ENCODE assay signal across 8 mouse cellular contexts in the genomic region with DNA sequence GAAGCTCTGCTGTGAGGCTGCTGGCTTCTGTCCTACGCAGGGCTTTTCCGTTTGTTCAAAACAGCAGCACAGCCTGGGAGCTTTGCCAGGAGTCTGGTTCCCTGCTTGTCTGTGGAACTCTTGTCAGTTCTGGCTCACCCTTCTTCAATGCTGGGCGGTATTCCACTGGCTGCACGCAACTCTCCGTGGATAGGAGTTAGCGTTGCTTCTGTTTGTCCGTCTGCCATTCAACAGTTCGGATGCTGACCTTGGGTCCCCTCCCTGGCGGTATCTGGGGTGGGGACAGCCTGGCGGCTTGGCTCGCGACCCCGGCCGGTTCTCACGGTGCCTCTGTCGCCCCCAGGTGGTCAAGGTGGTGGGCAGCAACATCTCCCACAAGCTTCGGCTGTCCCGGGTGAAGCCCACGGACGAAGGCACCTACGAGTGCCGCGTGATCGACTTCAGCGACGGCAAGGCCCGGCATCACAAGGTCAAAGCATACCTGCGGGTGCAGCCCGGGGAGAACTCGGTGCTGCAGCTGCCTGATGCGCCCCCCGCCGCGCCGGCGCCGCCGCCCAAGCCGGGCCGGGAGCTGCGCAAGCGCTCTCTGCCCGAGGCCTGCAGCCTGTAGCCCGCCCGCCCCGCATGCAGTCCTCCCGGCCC. TPM values are rescaled to one million over a fixed set of nuclear protein-coding genes. Genes with fewer than 3 reads are reported as not detected.
DNase-seq lines count a peak whose midpoint lies in the region; ATAC-seq and TF ChIP-seq lines count a peak whose summit lies in the region.

No protein-coding gene starts in this region.

- WGBS in spleen, adult 2 months = 2% methylated on average over 47 of the region's 47 CpGs
- 0% methylated on average over 24 of the region's 47 CpGs for WGBS in embryonic facial prominence, embryonic 14.5 days
- WGBS in heart, embryonic 10.5 days = under 1% methylated on average over 47 of the region's 47 CpGs
- WGBS in kidney, embryonic 14.5 days = under 1% methylated on average over 44 of the region's 47 CpGs
- 1% methylated on average over 31 of the region's 47 CpGs for WGBS in limb, embryonic 14.5 days
- under 1% methylated on average over 44 of the region's 47 CpGs for WGBS in midbrain, embryonic 16.5 days
- WGBS in stomach, embryonic 16.5 days = under 1% methylated on average over 47 of the region's 47 CpGs

- peak overlapping the region; percentile 94 for H3K4me2 ChIP-seq in embryonic facial prominence, embryonic 14.5 days (ENCODE audit: low read depth, low read length)
- H3K4me2 ChIP-seq in kidney, embryonic 14.5 days (replicated peaks; ENCODE audit: low read depth, low read length) = peak overlapping the region; percentile 95
- H3K4me2 ChIP-seq in limb, embryonic 14.5 days (replicated peaks; ENCODE audit: low read depth, low read length, severe bottlenecking) = peak overlapping the region; percentile 95
- H3K4me2 ChIP-seq in midbrain, embryonic 16.5 days (ENCODE audit: low read length) = peak overlapping the region; percentile 67
- peak overlapping the region; percentile 97 for H3K4me2 ChIP-seq in stomach, embryonic 16.5 days (ENCODE audit: low read depth, low read length)

- peak overlapping the region; percentile 21; the same call in 1 of the 2 replicates for H3K4me3 ChIP-seq in spleen, adult 2 months (ENCODE audit: extremely low read depth, insufficient read depth, insufficient read length)
- peak overlapping the region; percentile 54 for H3K4me3 ChIP-seq in embryonic facial prominence, embryonic 14.5 days (ENCODE audit: low read depth, low read length)
- H3K4me3 ChIP-seq in heart, embryonic 10.5 days = peak overlapping the region; percentile 66
- peak overlapping the region; percentile 47 for H3K4me3 ChIP-seq in kidney, embryonic 14.5 days (ENCODE audit: low read length)
- peak overlapping the region; percentile 54 for H3K4me3 ChIP-seq in limb, embryonic 14.5 days (replicated peaks; ENCODE audit: low read length)
- peak overlapping the region; percentile 39 for H3K4me3 ChIP-seq in midbrain, embryonic 16.5 days (ENCODE audit: low read depth, low read length)
- H3K4me3 ChIP-seq in stomach, embryonic 16.5 days (replicated peaks; ENCODE audit: low read length) = peak overlapping the region; percentile 56

- peak; percentile 78 for ATAC-seq in embryonic facial prominence, embryonic 14.5 days (ENCODE audit: low read depth)
- peak; percentile 74 for ATAC-seq in kidney, embryonic 14.5 days (ENCODE audit: low FRiP score, low TSS enrichment)
- peak; percentile 82 for ATAC-seq in limb, embryonic 14.5 days (ENCODE audit: low FRiP score, low read depth)
- peak; percentile 74 for ATAC-seq in midbrain, embryonic 16.5 days
- ATAC-seq in stomach, embryonic 16.5 days (ENCODE audit: insufficient read depth, low FRiP score) = peak; percentile 55; the same call in 1 of the 2 replicates

- H3K36me3 ChIP-seq in spleen, adult 2 months (ENCODE audit: control insufficient read depth, insufficient read depth, low read length) = no peaks in the 10 kb centered on the region
- no peaks in the 10 kb centered on the region for H3K36me3 ChIP-seq in embryonic facial prominence, embryonic 14.5 days (ENCODE audit: control insufficient read depth, insufficient read depth, low read length)
- H3K36me3 ChIP-seq in heart, embryonic 10.5 days = no peaks in the 10 kb centered on the region
- no peaks in the 10 kb centered on the region for H3K36me3 ChIP-seq in kidney, embryonic 14.5 days (ENCODE audit: control insufficient read depth, insufficient read depth, low read length)
- H3K36me3 ChIP-seq in limb, embryonic 14.5 days (ENCODE audit: control insufficient read depth, insufficient read depth, low read length) = no peaks in the 10 kb centered on the region
- H3K36me3 ChIP-seq in midbrain, embryonic 16.5 days (ENCODE audit: control insufficient read depth, insufficient read depth, low read length) = 0 out of 2 replicates have a peak, but pooled peaks cover 2% of the 10 kb centered on the region
- H3K36me3 ChIP-seq in stomach, embryonic 16.5 days (ENCODE audit: control insufficient read depth, insufficient read depth, low read length) = no peaks in the 10 kb centered on the region

- H3K4me1 ChIP-seq in spleen, adult 2 months (ENCODE audit: control insufficient read depth, insufficient read depth, insufficient read length) = peaks cover 5% of the 10 kb centered on the region; the same call in 1 of the 2 replicates
- H3K4me1 ChIP-seq in embryonic facial prominence, embryonic 14.5 days (ENCODE audit: control insufficient read depth, insufficient read depth, low read length) = peaks cover 4% of the 10 kb centered on the region
- H3K4me1 ChIP-seq in heart, embryonic 10.5 days = peaks cover 32% of the 10 kb centered on the region
- peaks cover 17% of the 10 kb centered on the region; the same call in 1 of the 2 replicates for H3K4me1 ChIP-seq in kidney, embryonic 14.5 days (ENCODE audit: control insufficient read depth, insufficient read depth, low read length)
- H3K4me1 ChIP-seq in limb, embryonic 14.5 days (ENCODE audit: control insufficient read depth, insufficient read depth, low read length) = peaks cover 11% of the 10 kb centered on the region
- peaks cover 20% of the 10 kb centered on the region for H3K4me1 ChIP-seq in midbrain, embryonic 16.5 days (ENCODE audit: control insufficient read depth, insufficient read depth, low read length)
- H3K4me1 ChIP-seq in stomach, embryonic 16.5 days (ENCODE audit: control insufficient read depth, insufficient read depth, low read length) = peaks cover 13% of the 10 kb centered on the region

- no peaks in the 10 kb centered on the region for H3K9me3 ChIP-seq in embryonic facial prominence, embryonic 14.5 days (ENCODE audit: control insufficient read depth, low read length)
- no peaks in the 10 kb centered on the region for H3K9me3 ChIP-seq in heart, embryonic 10.5 days
- no peaks in the 10 kb centered on the region for H3K9me3 ChIP-seq in kidney, embryonic 14.5 days (ENCODE audit: control insufficient read depth, low read length)
- no peaks in the 10 kb centered on the region for H3K9me3 ChIP-seq in limb, embryonic 14.5 days (ENCODE audit: control insufficient read depth, low read length)
- H3K9me3 ChIP-seq in midbrain, embryonic 16.5 days (replicated peaks; ENCODE audit: control insufficient read depth, low read length, poor library complexity, severe bottlenecking) = no peaks in the 10 kb centered on the region
- H3K9me3 ChIP-seq in stomach, embryonic 16.5 days (replicated peaks; ENCODE audit: control insufficient read depth, low read length) = no peaks in the 10 kb centered on the region

- peak in 1 of 2 experiments; percentile 17 for DNase-seq in spleen, adult 2 months (ENCODE audit: low read depth in 1 of 2, low spot score in 2 of 2)
- DNase-seq in spleen, adult 12 weeks (ENCODE audit: low spot score) = no peak
- DNase-seq in embryonic facial prominence, embryonic 14.5 days (ENCODE audit: low spot score) = peak; percentile 96
- peak; percentile 83 for DNase-seq in heart, embryonic 10.5 days (ENCODE audit: low spot score)
- peak; percentile 93 for DNase-seq in limb, embryonic 14.5 days (ENCODE audit: low spot score)

- TF ChIP-seq POLR2A in spleen, adult 2 months (IDR thresholded peaks at IDR 0.05; ENCODE audit: low read depth, low read length) = no peak
- TF ChIP-seq POLR2A in limb, embryonic 14.5 days (IDR thresholded peaks at IDR 0.05; ENCODE audit: borderline replicate concordance, extremely low read depth, insufficient read depth, insufficient read length) = 0 out of 2 replicates have a peak, but pooled peaks have one; percentile 7

- 0 out of 2 replicates have a peak, but pooled peaks have one; percentile 31 for TF ChIP-seq CTCF in spleen, adult 2 months (IDR thresholded peaks at IDR 0.05; ENCODE audit: extremely low read depth, insufficient read depth, insufficient read length, insufficient replicate concordance)

- H3K27me3 ChIP-seq in spleen, adult 2 months (ENCODE audit: control insufficient read depth, insufficient read depth, low read length) = peaks cover 17% of the 10 kb centered on the region
- H3K27me3 ChIP-seq in embryonic facial prominence, embryonic 14.5 days (replicated peaks; ENCODE audit: control insufficient read depth, insufficient read depth, low read length) = peaks cover 34% of the 10 kb centered on the region
- H3K27me3 ChIP-seq in heart, embryonic 10.5 days (ENCODE audit: insufficient read depth, poor library complexity, severe bottlenecking) = peaks cover 51% of the 10 kb centered on the region
- peaks cover 24% of the 10 kb centered on the region for H3K27me3 ChIP-seq in kidney, embryonic 14.5 days (ENCODE audit: control insufficient read depth, insufficient read depth, low read length)
- H3K27me3 ChIP-seq in limb, embryonic 14.5 days (ENCODE audit: control insufficient read depth, insufficient read depth, low read length) = peaks cover 18% of the 10 kb centered on the region
- H3K27me3 ChIP-seq in midbrain, embryonic 16.5 days (ENCODE audit: control insufficient read depth, insufficient read depth, low read depth, low read length) = no peaks in the 10 kb centered on the region
- peaks cover 20% of the 10 kb centered on the region for H3K27me3 ChIP-seq in stomach, embryonic 16.5 days (ENCODE audit: control insufficient read depth, insufficient read depth, low read length)

- H3K27ac ChIP-seq in spleen, adult 2 months (ENCODE audit: insufficient read depth, low read length) = no peak overlapping the region
- peak overlapping the region; percentile 39; the same call in 1 of the 2 replicates for H3K27ac ChIP-seq in embryonic facial prominence, embryonic 14.5 days (replicated peaks; ENCODE audit: low read depth, low read length)
- H3K27ac ChIP-seq in heart, embryonic 10.5 days = peak overlapping the region; percentile 78
- H3K27ac ChIP-seq in kidney, embryonic 14.5 days (ENCODE audit: low read depth, low read length) = no peak overlapping the region
- peak overlapping the region; percentile 40 for H3K27ac ChIP-seq in limb, embryonic 14.5 days (replicated peaks; ENCODE audit: low read depth, low read length)
- H3K27ac ChIP-seq in midbrain, embryonic 16.5 days (ENCODE audit: low read length) = peak overlapping the region; percentile 43
- no peak overlapping the region for H3K27ac ChIP-seq in stomach, embryonic 16.5 days (ENCODE audit: low read length)

- H3K9ac ChIP-seq in embryonic facial prominence, embryonic 14.5 days (ENCODE audit: low read depth, low read length) = peak overlapping the region; percentile 71
- H3K9ac ChIP-seq in kidney, embryonic 14.5 days (ENCODE audit: low read depth, low read length) = peak overlapping the region; percentile 66
- peak overlapping the region; percentile 70 for H3K9ac ChIP-seq in limb, embryonic 14.5 days (ENCODE audit: low read depth, low read length, severe bottlenecking)
- H3K9ac ChIP-seq in midbrain, embryonic 16.5 days (ENCODE audit: low read depth, low read length) = peak overlapping the region; percentile 60
- peak overlapping the region; percentile 76 for H3K9ac ChIP-seq in stomach, embryonic 16.5 days (ENCODE audit: low read length)

RNA-seq across cellular contexts. Expression of a gene that starts 29.2 kb away (rescaled TPM):
- not detected in 2 replicates for polyA plus RNA-seq in spleen, adult 2 months (2012; rRNA removed)
- polyA plus RNA-seq in embryonic facial prominence, embryonic 14.5 days (2014; fragmentation: Nextera tagmentation; extraction: Ambion mirVana) = 0.80 and 1.4 TPM in 2 replicates
- polyA plus RNA-seq in heart, embryonic 10.5 days (2016; fragmentation: Nextera tagmentation; extraction: Ambion mirVana) = 0.09 TPM in 1 of 2 replicates, not detected in the other
- 0.26 and 0.43 TPM in 2 replicates for polyA plus RNA-seq in kidney, embryonic 14.5 days (2014; fragmentation: Nextera tagmentation; extraction: Ambion mirVana)
- 0.83 and 1.1 TPM in 2 replicates for polyA plus RNA-seq in limb, embryonic 14.5 days (2012; rRNA removed)
- not detected in 2 replicates for polyA plus RNA-seq in limb, embryonic 14.5 days (2014; fragmentation: Nextera tagmentation; extraction: Ambion mirVana)
- 19.6 and 26.6 TPM in 2 replicates for polyA plus RNA-seq in midbrain, embryonic 16.5 days (2015; fragmentation: Nextera tagmentation; extraction: Ambion mirVana)
- 0.19 TPM in 1 of 2 replicates, not detected in the other for polyA plus RNA-seq in stomach, embryonic 16.5 days (2015; fragmentation: Nextera tagmentation; extraction: Ambion mirVana)

Comparison
In these comparisons a context has a peak if more than half of its experiments do, and no peak if none do; other contexts are left out.
1. H3K27ac ChIP-seq: peak in embryonic facial prominence, embryonic 14.5 days (single experiment), heart, embryonic 10.5 days (single experiment), limb, embryonic 14.5 days (single experiment) and midbrain, embryonic 16.5 days (single experiment); none in spleen, adult 2 months (single experiment), kidney, embryonic 14.5 days (single experiment) and stomach, embryonic 16.5 days (single experiment).
2. Peak in every context shown above with its lines, with median percentiles within 50 percentile points of each other: H3K4me3 ChIP-seq, ATAC-seq, H3K4me2 ChIP-seq and H3K9ac ChIP-seq.